Mouse (Mus musculus) fibroblast of lung, adult 2 months (primary cell): Measurements from ENCODE around the gene Slc22a8.
A peak's percentile ranks its signal among the peaks of the same experiment; 100 is the strongest.

Experiments
- DNase-seq: peaks from one replicate; pipeline ENCODE4 v3.0.0-alpha.2; 2011; ENCODE audit warnings: low read depth

The Slc22a8 gene

DNA sequence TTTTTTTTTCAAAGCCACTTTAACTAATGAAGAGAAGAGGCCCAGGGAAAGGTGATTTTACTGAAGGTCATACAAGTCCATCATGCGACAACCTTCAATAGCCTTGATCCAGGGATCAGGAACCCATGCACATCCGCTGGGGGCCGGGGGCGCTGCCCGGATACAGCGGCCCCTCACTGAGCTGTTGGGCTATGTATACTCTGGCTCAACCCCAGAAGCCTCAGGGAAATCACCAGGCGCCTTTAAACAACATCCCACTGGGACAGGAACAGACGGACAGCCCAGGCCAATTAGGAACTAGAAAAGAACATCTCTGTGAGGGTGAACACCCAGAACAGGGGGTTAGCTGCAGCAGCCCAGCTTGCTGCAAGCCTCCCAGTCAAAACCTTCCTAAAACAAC, at the start of gene Slc22a8:
Gene Slc22a8 (plus strand): TSS at position 301 of the 400 bp plus-strand sequence.
- no peak for DNase-seq

DNA sequence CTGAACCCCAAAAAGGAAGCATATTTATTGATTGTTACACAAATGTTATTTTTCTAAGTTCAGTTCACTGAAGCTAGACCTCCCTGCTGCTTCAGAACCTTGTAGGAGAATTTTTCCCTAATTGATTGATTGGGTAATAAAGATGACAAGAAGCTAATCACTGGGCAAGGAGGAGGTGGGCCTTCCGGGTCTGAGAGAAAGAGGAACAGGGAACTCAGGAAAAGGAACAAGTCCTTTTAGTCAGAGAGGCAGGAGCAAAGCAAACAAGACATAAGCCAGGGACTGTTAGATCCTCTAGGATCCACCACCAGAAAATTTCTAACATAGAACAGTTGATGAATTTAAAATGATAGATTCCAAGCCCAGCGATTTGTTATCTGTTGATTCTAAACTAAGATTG, 32.2 kb upstream of the Slc22a8 start:
- no peak for DNase-seq

DNA sequence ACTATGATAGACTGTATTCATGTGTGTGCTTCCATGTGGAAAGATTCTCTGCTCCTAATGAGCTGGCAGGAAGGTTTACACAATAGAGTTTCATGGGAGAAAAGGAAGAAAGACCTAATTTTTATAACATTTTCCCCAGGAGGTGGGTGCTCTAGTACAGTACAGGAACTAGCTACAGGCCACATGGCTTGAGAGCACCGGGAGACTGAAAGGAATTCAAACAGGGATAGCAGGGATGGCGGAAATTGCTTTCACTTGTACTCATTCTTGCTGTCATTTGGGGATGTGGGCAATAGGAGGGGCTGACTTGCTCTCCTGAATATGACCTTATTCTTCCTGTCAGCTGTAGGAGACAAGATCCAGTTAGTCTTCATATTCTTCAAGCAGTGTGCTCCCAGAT, 27.0 kb upstream of the Slc22a8 start:
- no peak for DNase-seq

DNA sequence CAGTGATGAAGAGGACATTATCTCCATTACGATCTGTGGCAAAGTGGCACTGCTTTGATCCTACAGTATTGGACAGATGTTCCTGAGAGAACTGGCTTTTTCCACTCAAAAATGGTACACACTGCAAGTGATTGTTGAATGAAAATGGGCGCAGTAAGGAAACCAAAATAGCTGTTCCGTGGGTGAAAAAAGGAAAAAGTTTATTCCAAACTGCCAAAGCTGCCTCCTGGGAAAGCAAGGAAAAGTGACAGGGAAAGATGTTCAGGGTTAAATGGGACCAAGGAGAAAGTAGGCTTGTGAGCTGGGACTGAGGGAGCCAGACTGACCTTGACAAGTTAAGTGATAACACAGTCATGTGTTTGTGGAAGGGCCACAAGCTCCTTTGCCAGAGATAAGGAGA, 26.6 kb upstream of the Slc22a8 start:
- no peak for DNase-seq

DNA sequence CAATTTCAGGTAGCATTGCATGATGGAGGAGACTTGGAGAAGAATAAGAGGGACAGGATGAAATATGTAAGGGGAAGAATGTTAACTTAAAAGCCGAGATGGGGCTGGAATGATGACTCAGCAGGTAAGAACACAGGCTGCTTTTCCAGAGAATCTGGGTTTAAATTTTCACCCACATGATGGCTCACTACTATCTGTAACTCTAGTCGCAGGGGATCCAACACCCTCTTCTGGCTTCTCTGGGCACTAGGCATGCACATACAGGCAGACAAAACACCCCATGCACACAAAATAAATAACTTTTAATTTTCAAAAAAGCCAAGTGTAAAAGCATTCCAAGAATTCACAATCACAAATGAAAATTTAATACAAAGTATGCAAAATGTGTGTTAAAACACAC, 25.8 kb upstream of the Slc22a8 start:
- DNase-seq: no peak

DNA sequence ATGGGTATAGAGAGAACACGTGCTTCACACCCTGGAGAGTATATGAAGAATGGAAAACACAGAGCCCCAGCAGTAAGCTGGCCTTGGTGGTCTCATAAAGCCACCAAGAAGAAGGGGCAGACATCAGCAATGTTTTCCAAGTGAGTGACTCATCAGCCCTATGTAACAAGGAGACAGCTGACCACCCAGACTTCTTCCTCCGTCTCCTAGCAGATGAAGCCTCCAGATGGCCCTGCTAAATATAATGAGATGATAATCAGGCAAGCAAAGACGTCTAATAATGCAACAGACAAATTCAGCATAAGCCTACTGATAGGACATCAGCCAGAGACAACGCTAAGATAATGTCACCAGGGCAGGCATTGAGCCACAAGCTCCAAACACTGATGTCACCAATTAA, 25.1 kb upstream of the Slc22a8 start:
- DNase-seq: no peak

DNA sequence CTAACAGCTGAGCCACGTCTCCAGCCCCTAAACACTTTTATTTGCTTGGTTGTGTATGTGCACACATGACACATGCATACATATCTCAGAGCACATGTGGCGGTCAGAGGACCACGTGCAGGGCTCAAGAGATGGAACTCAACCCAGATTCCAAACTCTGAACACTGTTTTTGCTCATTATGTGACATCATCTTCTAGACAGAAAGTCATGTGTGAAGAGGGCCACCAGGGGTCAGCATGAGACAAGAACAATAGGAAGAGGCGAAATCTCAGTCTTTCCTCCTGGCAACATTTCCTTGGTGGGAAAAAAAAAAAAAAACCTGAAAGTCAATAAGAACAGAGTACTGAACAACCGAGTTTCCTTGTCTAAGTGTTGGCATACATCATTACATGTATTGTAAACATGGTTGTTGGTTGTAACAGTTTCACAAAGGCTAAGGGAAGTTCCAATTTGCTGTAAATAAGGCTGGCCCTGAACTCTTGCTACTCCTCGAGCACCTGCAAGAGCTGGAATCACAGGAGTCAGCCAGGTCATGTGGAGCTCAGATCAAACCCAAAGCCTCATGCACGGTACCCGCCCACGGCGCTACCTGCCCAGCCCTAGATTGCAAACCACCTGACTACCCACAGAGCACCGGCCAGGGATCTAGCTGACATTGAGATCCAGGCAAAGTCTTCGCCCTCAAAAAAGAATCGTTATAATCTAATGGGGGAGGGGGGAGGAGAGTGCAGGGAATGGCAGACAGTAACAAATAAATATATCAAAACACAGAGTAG, 23.8 kb upstream of the Slc22a8 start:
- DNase-seq: peak; percentile 6

DNA sequence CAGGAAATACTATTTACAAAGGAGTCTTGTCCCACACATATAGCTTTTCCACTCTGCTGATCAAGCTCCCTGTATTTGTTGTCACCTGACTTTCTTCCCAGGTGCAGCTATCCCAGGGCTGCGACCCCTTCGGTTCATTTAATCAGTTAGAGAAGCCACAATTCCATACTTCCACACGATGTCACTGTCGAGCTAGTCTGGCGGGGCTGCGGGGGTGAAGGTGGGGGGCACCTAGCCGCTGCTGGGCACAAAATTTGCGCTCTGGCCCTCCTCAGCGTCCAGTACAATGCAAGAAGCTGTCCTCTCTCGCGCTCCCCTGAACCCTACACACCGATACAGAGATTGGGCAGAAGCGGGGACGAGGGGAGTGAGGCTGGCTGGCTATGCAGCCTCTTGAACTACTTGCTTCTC, 21.6 kb upstream of the Slc22a8 start:
- DNase-seq: no peak

DNA sequence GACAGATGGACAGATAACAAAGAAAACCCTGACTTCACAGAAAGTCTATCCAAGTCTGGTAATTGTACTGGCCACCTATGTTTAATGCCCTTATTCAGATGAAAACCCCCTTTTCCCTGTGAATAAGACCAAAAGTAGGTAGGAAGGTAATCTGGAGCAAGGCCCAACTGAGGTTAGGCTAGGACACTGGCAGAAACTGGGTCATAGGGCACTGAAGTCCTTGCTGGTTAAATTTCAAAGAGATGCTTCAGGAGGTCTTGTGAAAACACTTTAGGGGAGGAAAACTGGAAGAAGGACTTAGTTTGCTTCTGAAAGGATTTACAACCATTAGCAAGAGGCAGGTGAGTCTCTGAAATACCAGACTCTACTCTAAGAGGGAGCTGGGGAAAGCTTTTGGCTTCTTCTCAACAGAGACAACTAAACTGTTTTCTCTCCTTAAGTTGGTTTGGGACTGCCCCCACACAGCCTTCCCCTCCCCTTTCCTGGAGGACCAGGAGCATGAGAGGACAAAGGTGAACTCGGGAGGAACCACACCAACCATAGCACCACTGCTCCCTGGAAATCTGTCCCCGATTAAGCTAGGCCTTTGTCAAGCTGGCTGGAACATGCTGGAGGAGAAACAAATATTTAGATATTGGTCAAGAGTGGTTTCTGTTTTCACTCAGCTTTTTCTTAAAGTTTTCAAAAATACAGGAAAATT, 20.6 kb upstream of the Slc22a8 start:
- DNase-seq: no peak

DNA sequence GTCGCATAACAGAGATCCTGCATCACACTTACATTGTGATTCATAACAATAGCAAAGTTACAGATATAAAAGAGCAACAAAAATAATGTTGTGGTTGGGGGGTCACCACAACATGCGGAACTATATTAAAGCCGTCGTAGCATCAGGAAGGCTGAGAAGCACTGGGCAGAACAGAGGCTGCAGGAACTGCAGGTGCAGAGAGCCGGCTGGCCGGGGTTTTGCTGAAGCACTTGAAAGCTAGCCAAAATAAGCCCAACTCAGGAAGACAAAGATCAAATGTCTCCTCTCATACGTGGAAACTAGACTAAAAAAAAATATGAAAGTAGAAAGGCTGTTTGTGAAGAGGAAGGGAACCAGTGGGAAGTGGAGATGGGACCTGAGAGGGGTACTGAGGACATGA, 19.3 kb upstream of the Slc22a8 start:
- no peak for DNase-seq

DNA sequence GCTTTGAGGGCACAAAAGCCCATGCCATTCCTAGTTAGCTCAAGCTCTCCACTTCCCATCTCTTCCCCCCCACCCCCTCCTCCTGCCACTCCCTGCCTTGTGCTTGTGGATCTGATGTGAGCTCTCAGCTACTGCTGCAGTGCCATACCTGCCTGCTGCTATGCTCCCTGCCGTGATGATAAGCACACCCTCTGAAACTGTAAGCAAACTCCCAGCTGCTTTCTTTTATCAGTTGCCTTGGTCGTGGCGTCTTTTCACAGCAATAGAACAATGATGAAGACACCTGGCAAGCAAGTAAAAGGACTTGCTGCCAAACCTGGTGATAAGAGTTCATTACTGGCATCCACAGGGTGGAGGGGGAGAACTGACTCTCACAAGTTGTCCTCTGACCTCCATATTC, 18.6 kb upstream of the Slc22a8 start:
- DNase-seq: no peak

DNA sequence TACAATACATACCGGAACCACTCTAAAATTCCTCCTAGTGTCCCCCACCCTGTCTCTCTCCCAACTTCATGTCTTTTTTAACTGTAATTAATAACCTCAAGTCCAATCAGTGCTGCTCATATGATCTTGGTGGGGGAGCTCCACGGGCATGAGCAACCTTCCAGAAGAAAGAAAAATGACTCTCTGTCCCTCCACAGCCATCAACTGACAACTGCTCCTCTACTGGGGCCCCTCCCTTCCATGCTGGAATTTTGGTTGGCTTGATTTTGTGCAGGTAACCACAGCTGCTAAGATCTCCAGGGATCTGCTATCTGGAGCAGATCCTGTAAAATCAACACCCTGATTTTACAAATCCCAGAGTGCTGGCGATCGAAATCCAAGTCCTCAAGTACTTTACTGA, 13.6 kb upstream of the Slc22a8 start:
- no peak for DNase-seq

DNA sequence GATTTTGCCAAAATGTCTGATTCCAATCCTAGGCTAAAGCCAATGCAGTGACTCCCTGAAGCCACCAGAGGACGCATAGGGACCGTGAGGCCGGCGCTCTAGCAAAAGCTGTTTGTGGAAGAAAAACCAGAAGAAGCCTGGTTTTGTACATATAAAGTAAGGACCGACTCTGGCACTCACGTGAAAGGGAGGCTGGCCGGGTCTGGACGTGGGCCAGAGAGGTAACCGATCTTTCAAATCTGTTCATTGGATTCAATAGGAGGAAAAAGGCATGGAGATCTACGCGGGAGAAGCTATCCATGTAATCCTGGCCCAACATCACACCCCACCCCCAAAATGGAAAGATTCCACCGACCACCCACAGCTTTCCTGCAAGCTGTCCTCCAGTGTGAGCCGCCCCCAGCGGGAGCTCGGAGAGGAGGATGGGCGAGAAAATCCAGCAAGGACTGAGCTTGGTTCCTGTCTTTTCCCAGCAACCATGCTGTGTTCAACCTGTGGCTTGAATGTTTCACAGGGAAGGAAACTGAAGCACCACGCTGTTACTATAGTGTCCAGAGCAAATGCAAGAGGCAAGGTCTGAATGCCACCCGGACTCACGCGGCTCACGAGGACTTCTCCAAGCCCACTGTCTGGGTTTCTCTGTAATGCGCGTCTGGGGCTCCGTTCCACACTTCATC, 12.6 kb upstream of the Slc22a8 start:
- DNase-seq: peak; percentile 24

DNA sequence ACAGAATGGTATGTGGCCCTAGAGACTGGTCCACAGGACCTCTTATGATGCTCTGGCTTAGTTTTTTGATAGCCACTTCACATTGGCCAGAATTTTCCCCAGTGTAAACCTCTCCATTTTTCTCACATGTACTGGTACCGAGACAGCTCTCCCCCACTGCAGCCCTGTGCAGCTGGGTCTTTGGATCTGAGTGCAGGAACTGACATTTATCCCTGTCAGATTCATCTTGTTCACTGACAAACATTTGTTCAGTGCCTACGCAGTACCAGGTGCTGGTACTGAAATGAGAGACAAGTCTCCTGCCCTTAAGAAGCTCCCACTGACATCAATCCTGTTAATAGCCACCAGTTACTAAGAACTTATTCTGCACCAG, 12.1 kb upstream of the Slc22a8 start:
- DNase-seq: no peak

DNA sequence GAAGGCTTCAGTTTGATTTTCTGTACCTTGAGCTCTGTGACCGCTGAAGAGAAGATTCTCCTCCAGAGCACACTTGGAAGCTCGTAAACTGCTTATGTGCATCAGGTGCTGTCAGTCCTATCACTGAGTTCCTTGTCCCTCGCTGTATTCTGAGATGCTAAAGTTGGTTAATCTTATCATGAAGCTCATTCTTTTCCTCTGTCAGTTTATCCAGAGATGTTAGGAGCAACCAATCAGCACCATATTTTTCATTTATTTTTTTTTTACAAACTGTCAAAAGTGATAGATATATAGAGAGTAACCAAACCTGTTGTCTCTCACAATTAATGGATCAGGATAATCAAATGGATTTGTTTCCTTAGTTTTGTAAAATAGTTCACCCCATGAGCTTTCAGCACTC, 5.8 kb upstream of the Slc22a8 start:
- DNase-seq: no peak

DNA sequence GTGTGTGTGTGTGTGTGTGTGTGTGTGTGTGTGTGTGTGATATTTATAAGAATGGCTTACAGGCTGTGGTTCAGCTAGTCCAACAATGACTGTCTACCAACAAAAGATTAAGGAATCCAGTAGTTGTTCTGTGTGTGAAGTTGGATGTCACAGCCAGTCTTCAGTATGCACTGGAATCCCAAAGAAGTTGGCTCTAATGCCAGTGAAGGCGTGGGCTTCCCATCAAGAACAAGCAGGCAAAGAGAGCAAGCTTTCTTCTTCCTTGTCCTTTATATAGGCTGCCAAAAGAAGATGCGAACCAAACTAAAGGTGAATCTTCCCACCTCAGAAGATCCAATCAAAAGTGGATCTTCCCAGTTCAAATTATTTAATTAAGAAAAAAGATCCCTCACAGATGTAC, 5.2 kb upstream of the Slc22a8 start:
- no peak for DNase-seq

DNA sequence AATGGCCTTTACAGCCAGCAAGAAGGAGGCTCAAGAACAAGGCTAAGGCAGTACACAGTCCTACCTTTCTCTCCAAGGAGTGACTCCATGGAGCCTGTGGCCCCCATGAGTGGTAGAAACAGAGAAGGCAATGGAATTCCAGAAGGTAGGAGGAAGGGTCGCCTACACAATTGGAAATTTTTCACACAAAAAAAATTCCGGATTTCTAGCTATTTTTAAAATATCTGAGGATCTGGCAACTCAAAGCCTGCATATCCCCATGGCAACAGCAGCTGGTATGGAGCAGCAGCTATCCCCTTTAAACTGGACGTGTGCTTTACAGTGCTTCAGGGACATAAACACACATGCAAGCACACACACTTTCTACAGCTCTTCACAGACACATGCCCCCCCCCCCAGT, 4.7 kb upstream of the Slc22a8 start:
- no peak for DNase-seq

DNA sequence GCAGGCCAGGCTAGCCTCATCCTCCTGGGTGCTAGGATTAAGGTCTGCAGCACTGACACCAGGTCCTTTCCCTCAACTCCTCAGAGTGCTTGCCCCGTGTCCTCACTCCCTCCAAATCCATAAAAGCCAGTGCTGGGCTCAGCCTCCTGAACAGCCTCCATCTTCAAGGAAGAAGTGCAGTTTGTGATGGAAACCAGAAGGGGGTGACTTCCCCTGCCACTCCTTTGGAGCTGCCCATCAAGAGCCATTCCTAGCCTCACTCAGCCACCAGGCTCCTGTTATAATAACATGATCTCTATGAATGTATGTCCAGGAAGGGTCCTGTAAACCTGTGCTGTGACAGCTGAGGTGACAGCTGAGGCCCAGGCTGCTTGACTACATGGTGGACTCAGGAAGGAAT, 3.7 kb upstream of the Slc22a8 start:
- DNase-seq: no peak

DNA sequence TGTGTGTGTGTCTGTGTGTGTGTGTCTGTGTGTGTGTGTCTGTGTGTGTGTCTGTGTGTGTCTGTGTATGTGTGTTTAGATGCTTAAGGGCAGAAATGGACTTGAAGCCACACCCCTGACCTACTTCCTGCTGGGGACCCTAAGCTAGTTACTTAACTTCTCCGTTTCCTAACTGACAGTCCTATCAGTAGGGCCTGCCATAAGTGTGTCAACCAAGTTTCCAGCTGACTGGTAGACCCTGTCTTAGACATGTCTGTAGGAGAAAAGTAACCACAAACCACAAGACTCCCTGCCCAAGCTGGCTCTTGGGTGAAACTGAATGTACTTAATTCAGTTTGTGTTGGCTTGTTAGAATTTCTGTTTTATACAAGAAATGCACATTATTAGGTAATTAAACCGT, 1.1 kb downstream of the Slc22a8 start:
- no peak for DNase-seq

DNA sequence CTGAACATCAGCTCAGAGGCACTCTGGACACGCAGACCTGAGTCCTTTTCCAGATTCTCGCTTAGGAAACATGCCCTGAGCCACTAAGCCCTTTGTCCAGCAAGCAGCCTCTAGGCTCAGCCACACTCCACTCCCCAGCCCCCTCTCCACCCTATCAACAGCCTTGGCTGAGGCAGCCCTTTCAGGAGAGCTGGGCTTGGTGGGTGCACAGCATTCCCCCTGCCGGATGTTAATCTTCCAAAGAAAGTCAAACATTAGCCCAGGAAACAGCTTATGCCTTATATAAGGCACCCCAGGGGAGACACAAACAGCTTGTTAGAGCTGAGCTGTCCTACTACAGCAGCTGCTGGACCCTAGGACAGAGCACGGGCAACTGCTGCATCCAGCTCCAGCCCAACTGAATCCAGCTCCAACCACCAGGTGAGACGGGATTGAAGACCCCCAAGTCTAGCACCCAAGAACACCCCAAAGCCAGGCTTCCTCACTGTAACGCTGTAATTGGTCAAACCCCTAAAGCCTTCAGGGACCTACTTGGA, 1.9 kb downstream of the Slc22a8 start:
- no peak for DNase-seq

DNA sequence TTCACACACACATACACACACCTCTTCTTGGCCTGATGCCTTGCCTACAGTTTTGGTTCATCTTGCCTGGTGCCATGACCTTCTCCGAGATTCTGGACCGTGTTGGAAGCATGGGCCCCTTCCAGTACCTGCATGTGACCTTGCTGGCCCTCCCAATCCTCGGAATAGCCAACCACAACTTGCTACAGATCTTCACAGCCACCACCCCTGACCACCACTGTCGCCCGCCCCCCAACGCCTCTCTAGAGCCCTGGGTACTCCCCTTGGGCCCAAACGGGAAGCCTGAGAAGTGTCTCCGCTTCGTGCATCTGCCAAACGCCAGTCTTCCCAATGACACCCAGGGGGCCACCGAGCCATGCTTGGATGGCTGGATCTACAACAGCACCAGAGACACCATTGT, 2.8 kb downstream of the Slc22a8 start:
- no peak for DNase-seq

DNA sequence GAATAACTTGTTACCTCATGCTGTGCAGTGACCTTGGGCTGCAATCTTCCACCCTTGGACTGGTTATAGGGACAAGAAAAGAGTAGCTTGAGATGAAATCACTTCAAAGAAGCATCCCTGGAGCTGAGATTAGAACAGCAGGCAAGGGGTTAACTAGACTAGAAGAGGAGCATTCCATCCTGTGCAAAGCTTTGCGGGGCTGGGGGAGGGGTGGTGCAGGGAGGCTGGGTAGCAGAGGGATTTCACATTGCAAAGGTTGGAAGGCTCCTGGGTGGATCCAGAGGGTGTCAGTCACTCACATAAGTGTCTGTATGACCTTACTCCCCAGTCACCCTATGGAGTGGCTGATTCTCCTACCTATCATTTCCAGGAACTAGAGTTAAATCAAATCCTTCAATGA, 3.5 kb downstream of the Slc22a8 start:
- no peak for DNase-seq

DNA sequence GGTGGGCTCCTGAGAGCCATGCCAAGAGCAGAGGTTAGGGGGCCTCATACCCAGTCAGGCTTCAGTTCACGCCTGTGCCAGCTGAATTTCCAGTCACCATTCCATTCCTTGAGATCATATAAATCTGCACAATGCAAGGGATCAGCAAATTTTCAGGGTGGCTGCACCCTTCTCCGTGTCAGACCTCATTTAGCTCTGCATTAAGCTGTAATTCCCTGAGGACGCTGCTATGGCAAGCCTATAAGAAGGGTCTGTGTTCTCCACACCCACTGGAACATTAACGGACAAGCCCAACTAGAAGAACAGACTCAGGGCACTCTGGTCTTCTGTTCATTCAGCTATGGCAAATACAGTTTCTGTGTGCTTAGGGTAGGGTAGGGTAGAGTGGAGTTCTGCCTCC, 6.2 kb downstream of the Slc22a8 start:
- no peak for DNase-seq
